Mouse (Mus musculus): ENCODE results near the gene Gm5767.
"Not testable (repeated sequence)": the region's sequence is repeated elsewhere in the genome, so short reads cannot be mapped to it uniquely, and the experiment has no call there.

Gene Gm5767

DNA sequence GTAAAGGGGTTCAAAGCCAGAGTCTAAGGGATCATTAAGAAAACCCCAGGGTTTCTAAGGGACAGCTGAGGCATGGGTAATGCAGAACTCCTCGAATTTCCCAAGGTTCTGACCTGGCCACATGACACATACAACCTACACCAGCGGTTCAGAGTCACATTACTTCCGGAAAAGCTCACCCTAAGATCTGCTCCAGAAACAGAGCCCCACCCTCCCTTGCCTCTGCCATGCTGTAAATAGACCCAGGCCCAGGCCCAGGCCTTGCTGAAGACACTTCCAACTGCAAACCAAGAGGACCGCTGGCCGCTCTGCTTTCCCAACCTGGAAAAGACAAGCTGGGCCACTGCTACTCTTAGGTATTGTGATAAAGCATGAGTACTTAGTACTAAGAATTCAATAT is 34.3 kb downstream of the Gm5767 start:
- DNase-seq (ENCODE audit: low spot score in 2 of 2): no peak

DNA sequence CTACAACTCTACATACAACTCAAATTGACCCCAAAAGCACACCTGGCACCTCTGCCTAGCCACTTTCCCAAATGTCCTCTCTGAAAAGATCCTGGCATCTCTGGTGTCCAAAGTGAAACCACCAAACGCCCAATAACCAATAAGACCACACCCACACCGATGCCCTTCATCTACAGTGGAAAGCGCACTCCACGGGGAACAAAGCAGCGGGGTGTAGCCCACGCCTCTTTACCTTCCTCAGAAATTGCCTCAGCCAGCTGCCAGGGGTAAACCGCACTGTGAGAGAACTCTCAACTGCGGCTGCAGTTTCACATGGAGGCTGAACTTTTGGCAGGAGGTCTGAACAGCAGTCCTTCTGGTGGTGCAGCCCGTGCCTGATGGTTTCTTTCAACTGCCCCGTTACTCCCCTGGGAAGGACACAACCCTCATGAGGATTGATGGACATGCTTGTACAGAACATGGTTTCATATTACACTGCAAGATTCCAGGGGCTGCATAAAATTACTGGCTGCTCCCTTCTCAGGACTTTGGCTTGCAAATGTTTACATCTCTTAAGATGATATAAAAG is 35.0 kb downstream of the Gm5767 start:
- DNase-seq (ENCODE audit: low spot score in 2 of 2): no peak

DNA sequence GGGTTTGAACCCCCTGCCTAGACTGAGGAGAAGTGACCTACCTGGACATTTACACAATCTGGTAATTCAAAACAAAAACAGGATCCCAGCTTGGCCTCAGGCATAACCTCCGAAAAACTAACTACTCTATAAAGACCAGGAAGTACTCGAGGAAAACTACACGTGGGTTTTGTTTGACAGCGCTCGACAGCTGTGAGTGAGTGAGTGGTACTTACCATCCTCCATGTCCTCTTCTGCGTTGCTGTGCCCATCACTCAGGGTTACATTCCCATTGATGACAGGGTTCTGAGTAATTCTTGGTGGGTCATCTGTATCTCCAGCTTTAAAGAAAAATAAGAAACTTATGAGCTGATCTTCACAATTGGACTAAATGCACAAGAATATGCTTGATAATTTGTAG is 35.7 kb downstream of the Gm5767 start:
- DNase-seq (ENCODE audit: low spot score in 2 of 2): no peak

GRCm38 (mm10) chr16:8717744-8718143 is 37.2 kb downstream of the Gm5767 start:
- no peak for DNase-seq (ENCODE audit: low spot score in 2 of 2)

DNA sequence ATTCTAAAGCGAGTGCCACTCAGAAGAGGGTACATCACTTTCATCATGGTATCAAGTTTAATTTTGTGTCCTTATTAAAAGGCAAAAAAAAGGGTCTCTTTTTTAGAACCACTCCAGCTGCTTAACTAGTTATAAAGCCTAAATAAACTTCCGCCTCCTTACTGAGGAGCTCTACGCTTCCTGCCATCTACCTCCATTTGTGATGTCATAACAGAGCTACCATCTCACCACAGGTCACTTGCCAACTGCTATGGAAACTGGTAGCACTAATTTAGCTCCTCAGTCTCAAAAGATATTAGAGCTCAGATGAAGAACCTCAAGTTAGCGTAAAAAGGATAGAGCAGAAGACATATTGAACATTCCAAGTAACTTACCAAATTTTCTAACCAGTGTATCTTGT is 39.9 kb downstream of the Gm5767 start:
- DNase-seq (ENCODE audit: low spot score in 2 of 2): no peak

DNA sequence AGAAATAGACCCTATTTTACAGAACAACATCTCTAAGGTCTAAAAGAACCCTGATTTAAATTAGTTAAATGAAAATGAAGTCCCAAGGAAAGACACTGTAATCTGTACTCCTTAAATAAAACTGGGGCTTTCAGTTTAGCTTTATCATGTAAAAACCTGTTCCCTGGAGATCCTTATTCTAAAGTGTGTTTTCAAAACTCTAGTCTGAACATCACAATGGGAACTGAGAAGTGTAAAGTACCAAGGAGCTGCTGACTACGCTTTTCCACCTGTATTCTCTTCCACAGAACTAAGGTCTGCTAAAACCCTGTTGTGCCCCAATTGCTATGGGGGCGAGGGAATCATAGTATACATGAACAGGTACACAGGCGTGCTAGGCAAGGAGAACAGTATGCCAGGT is 43.5 kb downstream of the Gm5767 start:
- DNase-seq (ENCODE audit: low spot score in 2 of 2): no peak

- no peak for DNase-seq (ENCODE audit: low spot score in 2 of 2)
Measured at GRCm38 (mm10) chr16:8725807-8726206, 45.2 kb downstream of the Gm5767 start.

GRCm38 (mm10) chr16:8728111-8728748 is 47.7 kb downstream of the Gm5767 start:
- no peak for DNase-seq (ENCODE audit: low spot score in 2 of 2)

DNA sequence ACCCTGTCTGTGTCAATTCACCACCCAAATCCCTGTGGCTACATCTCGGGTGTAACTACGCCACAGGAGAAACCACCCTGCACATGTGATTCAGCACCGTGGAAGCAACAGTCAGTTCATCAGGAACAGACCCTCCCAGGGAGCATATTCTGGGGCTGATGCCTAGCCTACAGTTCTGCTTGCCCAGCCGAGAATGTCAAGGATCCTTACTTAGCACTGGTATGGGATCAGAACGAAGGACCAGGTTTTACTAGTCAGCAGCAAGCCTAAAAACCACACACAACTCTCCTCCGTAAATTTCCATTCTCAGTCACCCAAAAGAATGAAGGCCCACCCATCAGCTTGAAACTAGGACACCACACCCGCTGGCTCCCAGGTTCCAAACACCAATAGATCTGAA is 51.1 kb downstream of the Gm5767 start:
- no peak for DNase-seq (ENCODE audit: low spot score in 2 of 2)

GRCm38 (mm10) chr16:8732450-8732849 is 51.9 kb downstream of the Gm5767 start:
- not testable (repeated sequence) for DNase-seq (ENCODE audit: low spot score in 2 of 2)

Measured in spleen, postnatal 36 days (tissue).